Mouse (Mus musculus) midbrain, embryonic 11.5 days (tissue): ENCODE measurements around the gene Nav2. TPM values are rescaled to one million over a fixed set of nuclear protein-coding genes. Genes with fewer than 3 reads are reported as not detected.
A peak's percentile ranks its signal among the peaks of the same experiment; 100 is the strongest.

Source experiments
- ATAC-seq: fragments of 200-750 bp; cut with Nextera tagmentation; 2 replicates; pipeline ENCODE4 v1.8.0; 2017; ENCODE audit warnings: moderate TSS enrichment, moderate library complexity; ENCODE audit not compliant: low FRiP score
- DNase-seq: peaks from one replicate; pipeline ENCODE4 v3.0.0; 2015; ENCODE audit warnings: low spot score; ENCODE audit errors: missing footprints
- H3K27ac ChIP-seq: fragments of 300-500 bp; sonication (generic); 2 replicates; pipeline ENCODE4 v1.5.1; 2014; ENCODE audit warnings: low read depth, low read length
- H3K27me3 ChIP-seq: fragments of 300-500 bp; sonication (generic); 2 replicates; pipeline ENCODE4 v1.6.1; 2014; ENCODE audit warnings: mild to moderate bottlenecking, low read length, moderate library complexity, mixed read lengths; ENCODE audit not compliant: control insufficient read depth, insufficient read depth
- H3K36me3 ChIP-seq: fragments of 300-500 bp; sonication (generic); 2 replicates; pipeline ENCODE4 v1.6.1; 2014; ENCODE audit warnings: mild to moderate bottlenecking, low read length, moderate library complexity, mixed read lengths; ENCODE audit not compliant: control insufficient read depth, insufficient read depth
- H3K4me1 ChIP-seq: fragments of 300-500 bp; sonication (generic); 2 replicates; pipeline ENCODE4 v1.6.1; 2014; ENCODE audit warnings: low read length; ENCODE audit not compliant: control insufficient read depth, insufficient read depth
- H3K4me2 ChIP-seq: fragments of 300-500 bp; sonication (generic); 2 replicates; pipeline ENCODE4 v1.6.1; 2014; ENCODE audit warnings: mild to moderate bottlenecking, moderate library complexity
- H3K4me3 ChIP-seq: fragments of 300-500 bp; sonication (generic); 2 replicates; pipeline ENCODE4 v1.5.1; 2014; ENCODE audit warnings: low read depth, low read length
- H3K9ac ChIP-seq: fragments of 300-500 bp; sonication (generic); 2 replicates; pipeline ENCODE4 v1.6.1; 2014; ENCODE audit warnings: low read length
- H3K9me3 ChIP-seq: fragments of 300-500 bp; sonication (generic); 2 replicates; pipeline ENCODE4 v1.6.1; 2016; ENCODE audit warnings: low read length; ENCODE audit not compliant: control insufficient read depth
- WGBS: fragments of 180-500 bp; shearing (Covaris S2); extraction: QIAGEN DNeasy Blood & Tissue Kit; methylation state at CpG from one replicate; pipeline ENCODE4 v1.1.7; 2014; 5-methylcytosine and 5-hydroxymethylcytosine counted together
- polyA plus RNA-seq: library from polyadenylated mRNA; unstranded; fragments of >200 nt; fragmentation: Nextera tagmentation; extraction: Ambion mirVana; gene quantifications from 2 replicates; pipeline ENCODE4 v1.2.1, GENCODE M21; 2014

Gene Nav2
- polyA plus RNA-seq, 1 experiment from 2014 or later: 15.9 TPM

DNA sequence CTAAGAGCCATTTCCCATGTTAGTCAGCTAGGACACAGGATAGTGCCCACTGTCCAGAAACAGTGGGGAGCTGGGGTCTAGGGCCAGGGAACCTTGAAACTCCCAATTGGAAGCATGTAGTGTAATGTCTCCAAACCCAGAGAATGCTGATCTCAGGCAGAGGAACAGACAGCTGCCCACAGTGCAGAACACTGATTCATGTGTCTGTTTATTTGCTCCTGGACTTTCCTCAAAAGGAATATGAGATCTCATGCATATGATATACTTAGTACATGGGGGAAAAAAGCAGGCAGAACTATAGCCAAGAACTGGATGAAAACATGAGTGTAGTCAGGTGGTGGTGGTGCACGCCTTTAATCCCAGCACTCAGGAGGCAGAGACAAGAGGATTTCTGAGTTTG, 297.0 kb downstream of the Nav2 start:
- WGBS: 78% methylated on average over 1 of the region's 1 CpGs
- DNase-seq (peak; percentile 62), ATAC-seq (no peak)
- no peak overlapping the region for H3K9ac ChIP-seq
- H3K27me3 ChIP-seq: no peaks in the 10 kb centered on the region
- no peaks in the 10 kb centered on the region for H3K36me3 ChIP-seq
- H3K4me1 ChIP-seq: peaks cover 8% of the 10 kb centered on the region
- no peaks in the 10 kb centered on the region for H3K9me3 ChIP-seq
- no peak overlapping the region for H3K4me2 ChIP-seq
- no peak overlapping the region for H3K27ac ChIP-seq
- H3K4me3 ChIP-seq: no peak overlapping the region

DNA sequence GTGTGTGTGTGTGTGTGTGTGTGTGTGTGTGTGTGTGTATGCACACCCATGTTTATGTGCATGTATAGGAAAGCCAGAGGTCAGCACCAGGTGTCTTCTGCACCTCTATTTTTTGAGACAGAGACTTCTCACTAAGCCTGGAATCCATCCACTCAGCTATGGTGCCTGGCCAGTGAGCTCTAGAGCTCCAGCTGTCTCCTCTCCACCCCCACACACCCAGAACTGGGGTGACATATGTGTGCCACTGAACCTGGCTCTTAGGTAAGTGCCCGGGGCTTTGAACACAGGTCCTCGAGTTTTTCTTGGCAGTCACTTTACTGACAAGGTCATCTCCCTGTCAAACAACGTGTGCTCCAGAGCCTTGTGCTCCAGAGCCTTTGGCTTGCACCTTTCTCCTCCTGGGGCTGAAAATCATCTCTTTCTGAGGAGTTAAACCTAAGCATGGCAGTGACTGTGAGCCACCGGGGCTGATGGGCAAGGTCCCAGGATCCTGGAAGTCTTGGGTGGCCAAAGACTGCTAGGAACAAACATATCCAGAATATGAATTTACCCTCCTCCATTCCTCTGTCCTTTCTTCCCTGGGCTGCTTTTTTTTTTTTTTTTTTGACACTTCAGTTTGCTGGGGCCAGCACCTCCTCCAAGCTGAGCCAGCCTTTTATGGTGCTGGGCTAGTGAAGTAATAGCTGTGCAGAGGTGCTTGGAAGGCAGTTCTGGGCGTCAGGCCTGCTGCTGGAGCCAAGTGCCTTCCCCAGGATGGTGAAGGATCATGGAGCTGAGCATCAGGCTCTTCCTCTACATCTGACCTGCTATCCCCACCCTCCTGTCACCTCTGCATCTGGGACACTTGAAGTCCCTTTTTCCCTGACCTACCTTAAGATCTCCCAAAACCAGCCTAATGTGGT, 298.5 kb downstream of the Nav2 start:
- ATAC-seq (no peak), DNase-seq (peak; percentile 23)
- H3K27ac ChIP-seq: no peak overlapping the region
- 88% methylated on average over 5 of the region's 5 CpGs for WGBS
- no peak overlapping the region for H3K9ac ChIP-seq
- H3K4me2 ChIP-seq: no peak overlapping the region
- no peak overlapping the region for H3K4me3 ChIP-seq
- H3K27me3 ChIP-seq: no peaks in the 10 kb centered on the region
- no peaks in the 10 kb centered on the region for H3K36me3 ChIP-seq
- H3K9me3 ChIP-seq: no peaks in the 10 kb centered on the region
- H3K4me1 ChIP-seq: peaks cover 8% of the 10 kb centered on the region

- Histone ChIP-seq H3K27me3 (no peaks in the 10 kb centered on the region), H3K4me1 (peaks cover 8% of the 10 kb centered on the region), H3K9me3 (no peaks in the 10 kb centered on the region), H3K4me2 (no peak overlapping the region), H3K4me3 (no peak overlapping the region), H3K27ac (no peak overlapping the region), H3K9ac (no peak overlapping the region), H3K36me3 (no peaks in the 10 kb centered on the region)
- ATAC-seq (peak; percentile 59; the same call in 1 of the 2 replicates), DNase-seq (peak; percentile 86)
- WGBS: 49% methylated on average over 7 of the region's 7 CpGs
These were observed 301.0 kb downstream of the Nav2 start for GRCm38 (mm10) chr7:49209526-49209925.

- no peak for ATAC-seq
- no peak overlapping the region for H3K4me2 ChIP-seq
- H3K27ac ChIP-seq: no peak overlapping the region
- H3K36me3 ChIP-seq: no peaks in the 10 kb centered on the region
- no peak overlapping the region for H3K9ac ChIP-seq
- H3K4me1 ChIP-seq: peaks cover 8% of the 10 kb centered on the region
- DNase-seq: peak; percentile 54
- H3K27me3 ChIP-seq: no peaks in the 10 kb centered on the region
- no peak overlapping the region for H3K4me3 ChIP-seq
- H3K9me3 ChIP-seq: no peaks in the 10 kb centered on the region
- 91% methylated on average over 8 of the region's 8 CpGs for WGBS
These were observed 302.2 kb downstream of the Nav2 start for GRCm38 (mm10) chr7:49210721-49211120.

DNA sequence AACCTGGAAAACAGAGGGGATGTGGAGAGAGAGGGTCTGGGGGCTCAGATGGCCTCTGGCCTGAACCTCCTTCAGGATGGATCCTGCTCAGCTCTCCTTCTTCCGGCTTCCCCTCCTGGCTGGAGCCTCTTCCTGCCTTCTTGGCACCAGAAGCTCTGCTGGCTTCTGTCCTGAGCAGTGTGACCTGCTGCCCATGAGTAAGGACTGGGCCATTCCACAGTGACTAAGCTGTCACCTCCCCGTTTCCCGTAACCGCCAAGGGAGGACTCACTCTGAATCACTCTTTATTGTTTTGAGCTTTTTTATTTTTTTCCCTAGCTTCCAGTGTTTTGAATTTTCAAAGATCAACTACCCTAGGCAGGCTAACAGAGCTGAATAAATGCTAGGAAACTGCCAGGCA, 304.5 kb downstream of the Nav2 start:
- H3K9ac ChIP-seq: no peak overlapping the region
- no peak overlapping the region for H3K27ac ChIP-seq
- H3K27me3 ChIP-seq: no peaks in the 10 kb centered on the region
- no peak overlapping the region for H3K4me3 ChIP-seq
- H3K36me3 ChIP-seq: no peaks in the 10 kb centered on the region
- H3K4me2 ChIP-seq: no peak overlapping the region
- WGBS: 87% methylated on average over 4 of the region's 4 CpGs
- peaks cover 8% of the 10 kb centered on the region for H3K4me1 ChIP-seq
- H3K9me3 ChIP-seq: no peaks in the 10 kb centered on the region
- ATAC-seq (no peak), DNase-seq (no peak)

DNA sequence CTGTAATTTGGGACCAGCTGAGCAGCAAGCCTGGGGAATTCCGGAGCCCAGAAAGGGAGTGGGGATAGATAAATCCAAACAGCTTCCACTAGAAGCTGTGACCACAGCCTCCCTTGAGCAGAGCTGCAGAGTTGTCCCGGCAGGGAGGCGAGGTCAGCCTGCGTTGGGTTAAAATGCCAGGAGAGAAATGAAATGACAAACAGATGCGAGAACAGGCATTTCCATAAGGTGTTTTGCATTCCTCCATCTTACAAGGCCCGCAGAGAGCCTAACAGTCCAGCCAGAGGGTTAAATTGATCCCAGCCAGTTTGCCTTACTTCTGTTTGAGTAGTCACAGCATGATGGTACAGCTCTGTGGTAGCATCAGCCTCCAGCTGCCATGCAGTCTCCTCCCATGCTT, 309.3 kb downstream of the Nav2 start:
- H3K4me2 ChIP-seq: no peak overlapping the region
- H3K9me3 ChIP-seq: no peaks in the 10 kb centered on the region; the same call in 1 of the 2 replicates
- no peak overlapping the region for H3K27ac ChIP-seq
- DNase-seq (peak; percentile 81), ATAC-seq (no peak)
- H3K9ac ChIP-seq: no peak overlapping the region
- no peaks in the 10 kb centered on the region for H3K4me1 ChIP-seq
- H3K27me3 ChIP-seq: no peaks in the 10 kb centered on the region
- H3K36me3 ChIP-seq: no peaks in the 10 kb centered on the region
- 80% methylated on average over 6 of the region's 6 CpGs for WGBS
- no peak overlapping the region for H3K4me3 ChIP-seq

DNA sequence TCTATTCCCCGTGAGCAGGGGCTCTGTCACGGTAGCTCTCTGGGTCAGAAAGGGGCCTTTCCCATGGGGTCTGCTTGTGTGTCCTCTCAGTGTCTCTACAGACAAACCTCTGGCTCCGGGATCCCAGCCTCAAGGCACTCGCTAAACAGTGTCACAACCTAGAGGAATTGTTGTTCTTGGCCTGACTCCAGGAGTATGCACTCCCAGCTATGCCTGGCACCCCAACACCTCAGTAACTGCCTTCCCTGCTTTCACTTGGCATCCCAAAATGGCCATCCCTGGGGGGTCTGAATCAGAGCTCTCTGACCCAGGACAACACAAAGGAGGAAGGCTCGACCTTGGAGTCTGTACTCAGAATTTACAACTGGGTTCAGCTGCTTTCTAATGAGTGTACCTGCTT, 317.2 kb downstream of the Nav2 start:
- 83% methylated on average over 5 of the region's 5 CpGs for WGBS
- no peaks in the 10 kb centered on the region for H3K27me3 ChIP-seq
- H3K4me3 ChIP-seq: no peak overlapping the region
- H3K36me3 ChIP-seq: no peaks in the 10 kb centered on the region
- H3K4me1 ChIP-seq: no peaks in the 10 kb centered on the region
- ATAC-seq (no peak), DNase-seq (peak; percentile 59)
- no peak overlapping the region for H3K4me2 ChIP-seq
- no peaks in the 10 kb centered on the region; the same call in 1 of the 2 replicates for H3K9me3 ChIP-seq
- H3K27ac ChIP-seq: no peak overlapping the region
- H3K9ac ChIP-seq: no peak overlapping the region

DNA sequence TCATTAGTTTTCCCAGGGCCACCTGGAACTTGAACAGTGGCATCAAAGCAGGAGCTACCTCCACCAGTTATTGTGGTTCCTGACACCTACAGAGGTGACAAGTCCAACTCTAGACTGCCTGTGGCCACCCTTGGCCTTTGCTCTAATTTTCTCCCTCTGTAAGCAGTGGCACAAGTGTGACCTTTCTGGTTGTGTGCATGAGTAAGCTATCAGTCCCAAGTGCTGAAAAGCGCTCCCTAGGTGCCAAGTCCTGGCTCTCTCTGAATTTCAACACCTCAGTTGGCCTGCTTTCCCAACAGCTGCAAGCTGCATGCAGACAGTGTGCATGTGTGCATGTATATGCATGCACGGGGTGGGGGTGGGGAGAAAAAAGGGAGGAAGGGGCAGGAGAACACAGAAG, 324.5 kb downstream of the Nav2 start:
- H3K36me3 ChIP-seq: no peaks in the 10 kb centered on the region
- H3K9me3 ChIP-seq: no peaks in the 10 kb centered on the region
- H3K4me1 ChIP-seq: no peaks in the 10 kb centered on the region
- no peak overlapping the region for H3K4me3 ChIP-seq
- WGBS: 87% methylated on average over 2 of the region's 2 CpGs
- no peaks in the 10 kb centered on the region for H3K27me3 ChIP-seq
- H3K4me2 ChIP-seq: no peak overlapping the region
- H3K9ac ChIP-seq: no peak overlapping the region
- no peak for DNase-seq
- no peak for ATAC-seq
- H3K27ac ChIP-seq: no peak overlapping the region

DNA sequence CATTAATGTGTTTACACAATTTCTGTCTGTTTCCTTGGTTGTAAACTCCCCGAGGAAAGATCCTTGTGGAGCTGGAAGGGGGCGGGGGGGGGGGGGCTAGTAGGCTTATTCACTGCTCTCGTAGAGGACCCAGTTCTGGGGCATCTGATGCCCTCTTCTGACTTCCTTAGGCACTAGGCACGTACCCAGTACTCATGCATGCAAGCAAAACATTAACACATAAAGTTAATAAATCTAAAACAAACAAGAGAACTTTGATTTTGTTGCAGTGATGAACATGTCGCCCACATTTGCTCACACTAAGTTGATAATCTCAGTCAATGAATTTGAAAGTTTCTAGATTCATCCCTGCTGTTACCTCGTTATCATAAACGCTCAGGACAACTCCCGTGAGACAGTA, 325.8 kb downstream of the Nav2 start:
- DNase-seq (no peak), ATAC-seq (no peak)
- no peak overlapping the region for H3K4me3 ChIP-seq
- no peaks in the 10 kb centered on the region for H3K27me3 ChIP-seq
- WGBS: 86% methylated on average over 8 of the region's 8 CpGs
- H3K4me1 ChIP-seq: no peaks in the 10 kb centered on the region
- no peaks in the 10 kb centered on the region for H3K36me3 ChIP-seq
- no peak overlapping the region for H3K27ac ChIP-seq
- no peak overlapping the region for H3K4me2 ChIP-seq
- H3K9ac ChIP-seq: no peak overlapping the region
- no peaks in the 10 kb centered on the region for H3K9me3 ChIP-seq
